Mouse (Mus musculus): Measurements from ENCODE around the gene Atp6v1g2. TPM values are rescaled to one million over a fixed set of nuclear protein-coding genes. Genes with fewer than 3 reads are reported as not detected.
A peak's percentile ranks its signal among the peaks of the same experiment; 100 is the strongest.

Gene Atp6v1g2
- total RNA-seq, 2 experiments from 2014 or later: 454 to 455 TPM

DNA sequence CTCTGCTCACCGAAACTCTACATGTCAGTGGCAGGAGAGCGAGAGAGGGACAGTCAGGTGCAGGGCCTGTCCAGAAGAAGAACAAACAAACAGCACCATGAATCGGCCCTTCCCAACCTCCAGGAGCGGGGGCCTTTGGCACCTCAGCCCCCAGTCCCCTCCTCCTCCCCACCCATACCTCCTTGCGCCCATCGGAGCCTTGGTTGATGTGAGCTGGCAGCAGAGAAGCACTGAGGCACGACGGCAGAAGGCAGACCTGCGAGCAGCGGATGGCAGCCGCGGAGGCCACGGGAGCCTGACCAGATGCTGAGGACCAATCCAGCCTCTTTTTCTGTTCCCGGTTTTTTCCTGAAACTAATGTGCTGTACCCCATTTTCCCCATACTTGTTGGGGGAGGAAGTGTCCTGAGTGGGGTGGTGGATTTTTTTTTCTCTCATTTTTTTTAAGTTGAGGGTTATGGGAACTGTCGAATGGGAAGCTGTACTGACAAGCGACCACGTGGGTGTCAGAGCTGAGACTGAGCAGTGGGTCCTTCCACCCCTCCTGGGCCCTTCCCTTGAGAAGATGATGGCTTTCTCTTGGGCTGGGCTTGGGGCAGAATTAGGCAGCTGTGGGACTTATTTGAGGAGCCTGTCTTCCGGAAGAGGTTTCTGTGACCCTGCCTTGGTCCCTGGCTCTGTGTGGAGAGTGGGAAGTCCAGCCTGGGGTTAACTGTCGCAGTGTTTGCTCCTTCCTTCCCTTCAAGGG lies 16.2 kb downstream of the Atp6v1g2 start:
- intact Hi-C loops (cut with DNase I): no loop called here

DNA sequence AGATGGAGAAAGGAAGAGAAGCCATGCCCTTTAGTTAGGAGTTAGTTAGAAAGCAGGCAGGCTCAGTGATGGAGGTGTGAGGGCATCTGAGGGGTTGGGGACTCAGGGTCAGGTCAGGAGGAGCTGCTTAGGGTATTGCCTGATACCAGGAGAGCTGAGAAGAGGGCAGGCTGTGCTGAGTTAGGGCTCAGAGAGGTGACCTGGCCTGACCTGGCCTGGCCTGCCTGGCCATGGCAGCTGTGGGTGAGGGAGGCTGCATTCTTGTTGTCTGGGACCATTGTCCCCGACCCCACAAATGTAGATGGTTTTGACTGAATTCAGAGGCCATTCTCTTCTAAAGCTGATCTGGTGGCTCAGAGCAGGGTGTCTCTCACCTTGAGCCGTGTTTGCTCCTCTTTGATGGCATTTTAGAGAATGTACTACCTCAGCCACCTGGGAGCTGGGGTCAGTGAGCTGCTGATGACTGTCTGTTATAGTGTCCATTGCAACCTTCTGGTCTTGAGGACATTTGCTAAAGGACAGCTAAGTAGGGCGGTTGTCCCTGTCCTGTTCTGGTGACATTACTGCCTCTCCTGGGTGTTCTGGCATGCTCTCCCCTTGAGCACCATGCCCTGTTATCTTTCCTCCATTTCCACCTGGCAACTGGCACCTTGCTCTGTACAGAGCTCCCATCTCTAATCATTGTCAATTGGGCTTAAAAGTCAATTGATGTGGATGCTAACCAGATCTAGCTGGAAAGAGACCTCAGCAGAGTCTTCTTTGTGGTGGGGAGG lies 17.1 kb downstream of the Atp6v1g2 start:
- no peak for DNase-seq (ENCODE audit: low spot score in 2 of 2)
- intact Hi-C loops (cut with DNase I): no loop called here

More for the DNA sequence above, 16.2 kb downstream of the Atp6v1g2 start:
- DNase-seq (ENCODE audit: low spot score in 2 of 2): no peak

GRCm38 (mm10) chr17:35251162-35251719 lies 17.8 kb downstream of the Atp6v1g2 start:
- no peak for DNase-seq (ENCODE audit: low spot score in 2 of 2)
- intact Hi-C loops (cut with DNase I): no loop called here

GRCm38 (mm10) chr17:35251981-35252380 lies 18.5 kb downstream of the Atp6v1g2 start:
- DNase-seq (ENCODE audit: low spot score in 2 of 2): no peak
- intact Hi-C loops (cut with DNase I): no loop called here

DNA sequence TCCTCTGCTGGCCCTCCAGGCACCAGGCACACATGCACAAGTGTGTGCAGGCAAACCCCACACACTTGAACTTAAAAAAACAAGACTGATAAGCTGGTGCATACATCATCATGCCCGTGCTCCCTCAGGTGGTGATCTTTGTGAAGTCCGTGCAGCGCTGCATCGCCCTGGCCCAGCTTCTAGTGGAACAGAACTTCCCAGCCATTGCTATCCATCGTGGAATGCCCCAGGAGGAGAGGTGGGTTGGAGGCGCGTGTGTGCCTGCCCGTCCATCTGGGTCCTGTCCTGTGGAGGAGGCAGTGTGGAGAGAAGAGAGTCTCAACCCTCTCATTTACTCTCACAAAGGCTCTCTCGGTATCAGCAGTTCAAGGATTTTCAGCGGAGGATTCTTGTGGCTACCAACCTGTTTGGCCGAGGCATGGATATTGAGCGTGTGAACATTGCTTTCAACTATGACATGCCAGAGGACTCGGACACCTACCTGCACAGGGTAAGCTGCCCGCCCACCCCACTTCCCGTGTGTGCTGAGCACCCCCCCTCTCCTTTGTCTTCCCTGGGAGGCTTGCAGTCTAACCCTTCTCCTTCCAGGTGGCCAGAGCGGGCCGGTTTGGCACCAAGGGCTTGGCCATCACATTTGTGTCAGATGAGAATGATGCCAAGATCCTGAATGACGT lies 19.3 kb downstream of the Atp6v1g2 start:
- intact Hi-C loops (cut with DNase I): no loop called here
- DNase-seq (ENCODE audit: low spot score in 2 of 2): no peak

- no peak for DNase-seq (ENCODE audit: low spot score in 2 of 2)
- intact Hi-C loops (cut with DNase I): no loop called here
These were observed 20.0 kb downstream of the Atp6v1g2 start for GRCm38 (mm10) chr17:35253293-35254093.

- peak in 1 of 2 experiments; percentile 57 for DNase-seq (ENCODE audit: low spot score in 2 of 2)
- intact Hi-C loops (cut with DNase I): loop anchor here (5.0 kb wide), 1 partner anchor 48 kb away; no protein-coding TSS in a partner anchor
These were observed 21.0 kb downstream of the Atp6v1g2 start for GRCm38 (mm10) chr17:35254241-35255098.

DNA sequence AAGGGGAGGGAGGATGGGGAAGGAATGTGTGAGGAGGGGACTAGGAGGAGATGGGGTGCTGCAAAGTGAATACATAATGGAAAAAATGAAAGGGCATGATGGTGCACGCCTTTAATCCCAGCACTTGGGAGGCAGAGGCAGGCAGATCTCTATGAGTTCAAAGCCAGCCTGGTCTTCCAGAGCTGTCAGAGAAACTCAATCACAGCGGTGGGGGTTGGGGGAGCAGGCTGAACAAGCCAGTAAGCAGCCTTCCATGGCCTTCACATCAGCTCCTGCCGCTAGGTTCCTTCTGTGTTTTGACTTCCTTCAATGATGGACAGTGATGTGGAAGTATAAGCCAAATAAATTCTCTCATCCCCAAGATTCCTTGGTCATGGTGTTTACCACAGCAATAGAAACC lies 21.8 kb downstream of the Atp6v1g2 start:
- intact Hi-C loops (cut with DNase I): loop anchor here (5.0 kb wide), 1 partner anchor 47 kb away; no protein-coding TSS in a partner anchor
- DNase-seq (ENCODE audit: low spot score in 2 of 2): no peak

DNA sequence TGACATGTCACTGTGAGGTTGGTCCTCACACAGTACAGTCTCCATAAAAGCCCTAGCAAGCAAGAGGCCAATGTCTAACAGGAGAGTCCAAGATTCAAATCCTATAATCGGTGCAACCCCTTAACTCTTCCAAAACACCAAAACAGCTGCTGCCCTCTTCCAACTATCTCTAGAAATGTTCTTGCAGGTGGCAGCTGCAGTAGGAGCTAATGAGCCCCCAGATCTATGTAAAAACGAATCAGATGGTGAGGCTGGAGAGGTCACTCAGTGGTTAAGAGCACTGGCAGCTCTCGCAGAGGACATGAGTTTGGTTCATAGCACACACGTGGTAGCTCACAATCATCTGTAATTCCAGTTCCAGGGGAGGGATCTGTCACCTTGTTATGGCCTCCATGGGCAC lies 22.2 kb downstream of the Atp6v1g2 start:
- intact Hi-C loops (cut with DNase I): loop anchor here (5.0 kb wide), 1 partner anchor 47 kb away; no protein-coding TSS in a partner anchor
- no peak for DNase-seq (ENCODE audit: low spot score in 2 of 2)

DNA sequence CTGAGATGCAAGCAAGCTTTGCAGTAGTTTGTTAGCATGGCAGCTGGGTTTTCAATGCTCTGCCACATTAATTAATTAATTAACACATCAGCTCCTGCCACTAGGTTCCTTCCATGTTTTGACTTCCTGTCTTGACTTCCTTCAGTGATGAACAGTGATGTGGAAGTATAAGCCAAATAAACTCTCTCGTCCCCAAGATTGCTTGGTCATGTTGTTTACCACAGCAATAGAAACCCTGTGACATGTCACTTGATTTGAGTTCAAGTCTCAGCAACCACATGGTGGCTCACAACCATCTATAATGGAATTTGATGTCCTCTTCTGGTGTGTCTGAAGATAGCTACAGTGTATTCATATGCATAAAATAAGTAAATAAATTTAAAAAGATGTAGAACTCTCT lies 23.9 kb downstream of the Atp6v1g2 start:
- intact Hi-C loops (cut with DNase I): loop anchor here (5.0 kb wide), 1 partner anchor 45 kb away; no protein-coding TSS in a partner anchor
- DNase-seq (ENCODE audit: low spot score in 2 of 2): no peak

GRCm38 (mm10) chr17:35257824-35258491 lies 24.5 kb downstream of the Atp6v1g2 start:
- DNase-seq (ENCODE audit: low spot score in 2 of 2): peak; percentile 96 to 97
- intact Hi-C loops (cut with DNase I): loop anchor here (2.0 to 5.0 kb wide), 2 partner anchors 17 to 44 kb away; no protein-coding TSS in a partner anchor

- intact Hi-C loops (cut with DNase I): loop anchor here (2.0 to 5.0 kb wide), 2 partner anchors 16 to 44 kb away; no protein-coding TSS in a partner anchor
- DNase-seq (ENCODE audit: low spot score in 2 of 2): no peak
These were observed 25.3 kb downstream of the Atp6v1g2 start for GRCm38 (mm10) chr17:35258492-35259478.

DNA sequence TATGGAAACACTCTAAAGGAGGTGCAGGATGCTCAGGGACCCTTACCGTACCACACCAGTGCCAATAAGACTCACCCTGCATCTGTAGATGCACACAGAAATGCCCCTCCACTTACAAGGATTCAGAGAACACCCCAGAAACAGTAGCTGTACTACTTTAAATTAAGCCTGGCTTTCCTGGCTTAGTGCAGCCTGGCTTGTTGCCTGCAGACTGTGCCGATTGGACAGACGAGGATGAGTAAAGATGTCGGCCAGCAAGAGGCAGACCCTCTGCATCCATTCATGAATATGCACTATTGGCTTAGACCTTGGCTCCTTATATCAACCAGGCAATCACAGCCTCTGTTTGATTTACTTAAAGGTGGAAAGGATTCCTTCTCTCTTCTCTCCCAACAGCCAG lies 26.2 kb downstream of the Atp6v1g2 start:
- intact Hi-C loops (cut with DNase I): loop anchor here (2.0 to 5.0 kb wide), 2 partner anchors 15 to 43 kb away; no protein-coding TSS in a partner anchor

DNA sequence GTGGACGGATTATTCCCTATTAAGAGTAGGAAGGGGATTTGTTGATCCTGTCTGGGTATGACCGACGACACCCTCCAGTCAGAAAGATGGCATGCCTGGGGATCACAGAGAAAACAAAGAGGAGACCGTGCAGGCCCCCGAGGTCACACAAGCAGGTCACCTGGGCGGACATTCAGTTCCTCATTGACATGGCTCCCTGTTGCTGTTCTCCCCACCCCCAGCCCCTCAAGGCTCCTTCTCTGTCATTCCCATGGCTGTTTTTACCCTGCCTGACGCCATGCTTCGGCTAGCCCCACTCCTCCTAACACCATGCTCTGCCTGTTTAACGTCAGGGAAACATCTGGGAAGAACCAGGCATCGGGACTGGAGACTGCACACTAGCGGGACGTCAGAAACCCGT lies 28.2 kb downstream of the Atp6v1g2 start:
- DNase-seq (ENCODE audit: low spot score in 2 of 2): no peak

More for the DNA sequence above, 26.2 kb downstream of the Atp6v1g2 start:
- DNase-seq (ENCODE audit: low spot score in 2 of 2): no peak

DNA sequence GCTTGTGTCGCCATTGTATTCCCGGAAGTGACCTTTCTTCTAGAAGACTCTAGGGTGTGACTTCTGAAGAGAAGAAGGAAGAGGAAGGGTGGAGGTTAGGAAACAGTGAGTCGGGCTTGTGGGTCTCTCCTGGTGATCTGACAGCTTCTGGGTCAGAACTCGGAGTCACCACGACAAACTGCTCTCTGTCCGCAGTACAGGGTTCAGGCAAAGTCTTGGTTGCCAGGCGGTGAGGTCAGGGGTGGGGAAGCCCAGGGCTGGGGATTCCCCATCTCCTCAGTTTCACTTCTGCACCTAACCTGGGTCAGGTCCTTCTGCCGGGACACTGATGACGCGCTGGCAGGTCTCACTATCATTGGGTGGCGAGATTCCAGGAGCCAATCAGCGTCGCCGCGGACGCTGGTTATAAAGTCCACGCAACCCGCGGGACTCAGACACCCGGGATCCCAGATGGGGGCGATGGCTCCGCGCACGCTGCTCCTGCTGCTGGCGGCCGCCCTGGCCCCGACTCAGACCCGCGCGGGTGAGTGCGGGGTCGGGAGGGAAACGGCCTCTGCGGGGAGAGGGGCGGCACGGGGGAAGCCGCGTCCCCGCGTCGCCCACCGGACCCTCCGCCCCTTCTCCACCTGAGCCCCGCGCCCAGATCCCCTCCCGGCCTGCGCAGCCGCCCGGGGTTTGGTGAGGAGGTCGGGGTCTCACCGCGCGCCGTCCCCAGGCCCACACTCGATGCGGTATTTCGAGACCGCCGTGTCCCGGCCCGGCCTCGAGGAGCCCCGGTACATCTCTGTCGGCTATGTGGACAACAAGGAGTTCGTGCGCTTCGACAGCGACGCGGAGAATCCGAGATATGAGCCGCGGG lies 29.4 kb downstream of the Atp6v1g2 start, which contains the start of gene H2-D1:
TSS of gene H2-D1 (plus strand) at position 67 of the 859 bp plus-strand sequence.
- DNase-seq (ENCODE audit: low spot score in 2 of 2): peak; percentile 94 to 98
- intact Hi-C loops (cut with DNase I): no loop called here

More for the DNA sequence above, 28.2 kb downstream of the Atp6v1g2 start:
- intact Hi-C loops (cut with DNase I): no loop called here
